Mouse (Mus musculus): ENCODE measurements around the gene Lias. TPM values are rescaled to one million over a fixed set of nuclear protein-coding genes. Genes with fewer than 3 reads are reported as not detected.

Gene Lias
- total RNA-seq, 1 experiment from 2014 or later, result 34.7 TPM

Other genes starting within 250 kb of the Lias start
- gene Wdr19, start 191.8 kb upstream of the Lias start, total RNA-seq (2017), result 4.3 and 4.7 TPM in 2 replicates
- 122 and 172 TPM in 2 replicates for gene Rfc1, start 55.8 kb upstream of the Lias start, total RNA-seq (2017)
- gene Klb, start 43.2 kb upstream of the Lias start, total RNA-seq (2017), result not detected in 2 replicates
- 2,315 and 2,637 TPM in 2 replicates for gene Rpl9, start 53 bp upstream of the Lias start, total RNA-seq (2017)
- 36.8 and 41.7 TPM in 2 replicates for gene Ugdh, start 44.5 kb downstream of the Lias start, total RNA-seq (2017)
- gene Gm43552, start 101.3 kb downstream of the Lias start, total RNA-seq (2017), result not detected in 2 replicates
- gene Smim14, start 145.7 kb downstream of the Lias start, total RNA-seq (2017), result 76.0 and 83.0 TPM in 2 replicates
- gene Ube2k, start 145.7 kb downstream of the Lias start, total RNA-seq (2017), result 48.2 and 49.6 TPM in 2 replicates

All from common myeloid progenitor, adult 5-6 weeks (primary cell).